ENCODE assay signal across 8 mouse cellular contexts in genomic region chr12:79990751-79991150, GRCm38 (mm10).
DNase-seq lines count a peak whose midpoint lies in the region; ATAC-seq and TF ChIP-seq lines count a peak whose summit lies in the region.
"Had no signal": no experiment of that assay in that cellular context is flagged by ENCODE, and none has a peak within 500 bp of the region (broad histone marks: within the 10 kb centered on the region; RNA-seq: fewer than 3 reads in every experiment).

No protein-coding gene starts in this region.

- H3K4me1 ChIP-seq in forebrain, embryonic 11.5 days (replicated peaks; ENCODE audit: control insufficient read depth, insufficient read depth, low read length) = no peaks in the 10 kb centered on the region; the same call in 1 of the 2 replicates
- peaks cover 15% of the 10 kb centered on the region; the same call in 1 of the 2 replicates for H3K4me1 ChIP-seq in hindbrain, postnatal 0 days (ENCODE audit: insufficient read depth, low read length)
- H3K4me1 ChIP-seq in neural tube, embryonic 15.5 days = peaks cover 49% of the 10 kb centered on the region

- ATAC-seq in forebrain, embryonic 11.5 days (replicated peaks; ENCODE audit: low FRiP score) = 0 out of 2 replicates have a peak, but pooled peaks have one; percentile 39
- ATAC-seq in hindbrain, postnatal 0 days = peak; percentile 85
- peak; percentile 65 for ATAC-seq in neural tube, embryonic 15.5 days (ENCODE audit: low FRiP score)
- no peak for ATAC-seq in megakaryocyte, adult 5-6 weeks (ENCODE audit: poor library complexity, severe bottlenecking)

- H3K4me3 ChIP-seq in left cerebral cortex, adult 2 months = no peak overlapping the region
- no peak overlapping the region for H3K4me3 ChIP-seq in forebrain, embryonic 11.5 days (ENCODE audit: low read depth, low read length)
- H3K4me3 ChIP-seq in hindbrain, postnatal 0 days (ENCODE audit: low read length) = no peak overlapping the region
- no peak overlapping the region for H3K4me3 ChIP-seq in neural tube, embryonic 15.5 days (replicated peaks)

- no peaks in the 10 kb centered on the region for H3K36me3 ChIP-seq in forebrain, embryonic 11.5 days (ENCODE audit: control insufficient read depth, insufficient read depth, low read length)
- no peaks in the 10 kb centered on the region for H3K36me3 ChIP-seq in hindbrain, postnatal 0 days (ENCODE audit: insufficient read depth, low read length)
- no peaks in the 10 kb centered on the region for H3K36me3 ChIP-seq in neural tube, embryonic 15.5 days

- H3K27ac ChIP-seq in left cerebral cortex, adult 2 months = peak overlapping the region; percentile 40; the same call in 1 of the 2 replicates
- H3K27ac ChIP-seq in forebrain, embryonic 11.5 days (ENCODE audit: low read depth, low read length) = peak overlapping the region; percentile 54
- H3K27ac ChIP-seq in hindbrain, postnatal 0 days = peak overlapping the region; percentile 80
- H3K27ac ChIP-seq in neural tube, embryonic 15.5 days (replicated peaks) = peak overlapping the region; percentile 67

- no peak overlapping the region; the same call in 1 of the 2 replicates for H3K4me2 ChIP-seq in forebrain, embryonic 11.5 days (ENCODE audit: low read depth, low read length, severe bottlenecking)
- no peak overlapping the region for H3K4me2 ChIP-seq in hindbrain, postnatal 0 days (ENCODE audit: low read depth, low read length)
- no peak overlapping the region for H3K4me2 ChIP-seq in neural tube, embryonic 15.5 days

- 38% methylated on average over 4 of the region's 4 CpGs for WGBS in forebrain, embryonic 11.5 days
- WGBS in hindbrain, postnatal 0 days = 27% methylated on average over 4 of the region's 4 CpGs
- 30% methylated on average over 4 of the region's 4 CpGs for WGBS in neural tube, embryonic 15.5 days

- H3K9me3 ChIP-seq in forebrain, embryonic 11.5 days (ENCODE audit: control insufficient read depth, low read length) = no peaks in the 10 kb centered on the region
- no peaks in the 10 kb centered on the region for H3K9me3 ChIP-seq in hindbrain, postnatal 0 days (ENCODE audit: low read length)
- H3K9me3 ChIP-seq in neural tube, embryonic 15.5 days (replicated peaks) = no peaks in the 10 kb centered on the region

- intact Hi-C loops in left cerebral cortex, adult 2 months (cut with DNase I) = loop anchor here (5.0 kb wide), 1 partner anchor 117 kb away; no protein-coding TSS in a partner anchor
- intact Hi-C loops in left cerebral cortex, postnatal 10 days (cut with DNase I) = loop anchor here (10.0 kb wide), 1 partner anchor 114 kb away; no protein-coding TSS in a partner anchor

- H3K9ac ChIP-seq in forebrain, embryonic 11.5 days (ENCODE audit: low read length) = peak overlapping the region; percentile 25
- no peak overlapping the region for H3K9ac ChIP-seq in hindbrain, postnatal 0 days (replicated peaks; ENCODE audit: low read length)
- H3K9ac ChIP-seq in neural tube, embryonic 15.5 days (replicated peaks) = no peak overlapping the region

- H3K27me3 ChIP-seq in forebrain, embryonic 11.5 days (ENCODE audit: control insufficient read depth, insufficient read depth, low read length) = no peaks in the 10 kb centered on the region
- H3K27me3 ChIP-seq in hindbrain, postnatal 0 days (ENCODE audit: insufficient read depth, low read length) = no peaks in the 10 kb centered on the region
- H3K27me3 ChIP-seq in neural tube, embryonic 15.5 days (replicated peaks) = no peaks in the 10 kb centered on the region

- DNase-seq in left cerebral cortex, adult 2 months (ENCODE audit: extremely low spot score in 1 of 2, low spot score in 2 of 2) = no peak
- DNase-seq in left cerebral cortex, postnatal 10 days (ENCODE audit: extremely low spot score in 1 of 2, low spot score in 2 of 2) = no peak
- DNase-seq in forebrain, embryonic 11.5 days (ENCODE audit: low spot score) = no peak
- peak; percentile 57 for DNase-seq in hindbrain, postnatal 0 days (ENCODE audit: low spot score)
- DNase-seq in lung, postnatal 10 days = no peak
- DNase-seq: gastrocnemius, postnatal 14 days had no signal

- TF ChIP-seq CTCF in left cerebral cortex, adult 2 months (IDR thresholded peaks at IDR 0.05) = no peak
- TF ChIP-seq CTCF in hindbrain, postnatal 0 days (IDR thresholded peaks at IDR 0.05; ENCODE audit: low read depth) = no peak
